Mouse (Mus musculus): ENCODE measurements around the gene Nol9. TPM values are rescaled to one million over a fixed set of nuclear protein-coding genes. Genes with fewer than 3 reads are reported as not detected.

Gene Nol9
- polyA plus RNA-seq, 1 experiment from 2014 or later: 9.7 TPM

DNA sequence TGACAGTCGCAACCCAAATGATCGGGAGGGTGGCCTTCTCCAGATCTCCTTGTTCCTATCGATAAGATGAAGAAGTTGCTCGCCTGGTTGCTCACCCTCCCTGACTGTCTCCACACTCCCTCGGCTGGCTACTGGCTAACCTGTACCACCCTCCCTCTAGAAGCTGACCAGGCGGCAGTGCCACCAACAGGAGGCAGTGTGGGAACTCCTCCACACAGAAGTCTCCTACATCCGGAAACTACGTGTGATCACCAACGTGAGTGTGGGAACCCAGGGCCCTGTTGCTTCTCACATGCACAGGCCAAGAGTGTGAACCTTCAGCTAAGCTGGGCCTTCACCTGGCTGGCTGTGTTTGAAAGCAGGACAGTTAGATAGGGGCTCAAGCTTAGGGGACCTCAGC lies 67.6 kb downstream of the Nol9 start:
- 68% methylated on average over 9 of the region's 9 CpGs for WGBS
- no peaks in the 10 kb centered on the region; the same call in 1 of the 2 replicates for H3K4me1 ChIP-seq (replicated peaks; ENCODE audit: control insufficient read depth, insufficient read depth, low read length)
- H3K9ac ChIP-seq (ENCODE audit: low read depth, low read length): no peak overlapping the region
- no peak for ATAC-seq
- H3K4me3 ChIP-seq (ENCODE audit: low read depth, low read length): no peak overlapping the region
- H3K4me2 ChIP-seq (replicated peaks; ENCODE audit: low read depth): no peak overlapping the region; the same call in 1 of the 2 replicates
- peak; percentile 56 for TF ChIP-seq CTCF (IDR thresholded peaks at IDR 0.05; ENCODE audit: low read depth)
- peaks cover 82% of the 10 kb centered on the region for H3K36me3 ChIP-seq (ENCODE audit: control insufficient read depth, insufficient read depth)
- no peaks in the 10 kb centered on the region for H3K9me3 ChIP-seq (ENCODE audit: control insufficient read depth)
- H3K27me3 ChIP-seq (replicated peaks; ENCODE audit: control insufficient read depth, insufficient read depth, low read length): no peaks in the 10 kb centered on the region
- H3K27ac ChIP-seq (ENCODE audit: low read depth, low read length): no peak overlapping the region

GRCm38 (mm10) chr4:152107493-152107892 lies 68.4 kb downstream of the Nol9 start:
- H3K4me2 ChIP-seq (replicated peaks; ENCODE audit: low read depth): peak overlapping the region; percentile 70
- no peaks in the 10 kb centered on the region for H3K9me3 ChIP-seq (ENCODE audit: control insufficient read depth)
- H3K27ac ChIP-seq (ENCODE audit: low read depth, low read length): peak overlapping the region; percentile 46
- ATAC-seq: peak; percentile 68
- no peak for TF ChIP-seq CTCF (IDR thresholded peaks at IDR 0.05; ENCODE audit: low read depth)
- 17% methylated on average over 23 of the region's 24 CpGs for WGBS
- no peak overlapping the region for H3K9ac ChIP-seq (ENCODE audit: low read depth, low read length)
- peak overlapping the region; percentile 36 for H3K4me3 ChIP-seq (ENCODE audit: low read depth, low read length)
- H3K27me3 ChIP-seq (replicated peaks; ENCODE audit: control insufficient read depth, insufficient read depth, low read length): no peaks in the 10 kb centered on the region
- peaks cover 80% of the 10 kb centered on the region for H3K36me3 ChIP-seq (ENCODE audit: control insufficient read depth, insufficient read depth)
- H3K4me1 ChIP-seq (replicated peaks; ENCODE audit: control insufficient read depth, insufficient read depth, low read length): no peaks in the 10 kb centered on the region; the same call in 1 of the 2 replicates

GRCm38 (mm10) chr4:152107971-152108509 lies 68.9 kb downstream of the Nol9 start:
- Histone ChIP-seq H3K4me1 (replicated peaks; ENCODE audit: control insufficient read depth, insufficient read depth, low read length) (no peaks in the 10 kb centered on the region; the same call in 1 of the 2 replicates), H3K36me3 (ENCODE audit: control insufficient read depth, insufficient read depth) (peaks cover 78% of the 10 kb centered on the region), H3K27ac (ENCODE audit: low read depth, low read length) (peak overlapping the region; percentile 46), H3K4me2 (replicated peaks; ENCODE audit: low read depth) (peak overlapping the region; percentile 70), H3K4me3 (ENCODE audit: low read depth, low read length) (peak overlapping the region; percentile 36), H3K27me3 (replicated peaks; ENCODE audit: control insufficient read depth, insufficient read depth, low read length) (no peaks in the 10 kb centered on the region), H3K9ac (ENCODE audit: low read depth, low read length) (no peak overlapping the region), H3K9me3 (ENCODE audit: control insufficient read depth) (no peaks in the 10 kb centered on the region)
- WGBS: 22% methylated on average over 30 of the region's 30 CpGs
- ATAC-seq: peak; percentile 91
- 0 out of 2 replicates have a peak, but pooled peaks have one; percentile 1 for TF ChIP-seq CTCF (IDR thresholded peaks at IDR 0.05; ENCODE audit: low read depth)

- H3K27ac ChIP-seq (ENCODE audit: low read depth, low read length): no peak overlapping the region
- no peaks in the 10 kb centered on the region; the same call in 1 of the 2 replicates for H3K4me1 ChIP-seq (replicated peaks; ENCODE audit: control insufficient read depth, insufficient read depth, low read length)
- no peaks in the 10 kb centered on the region for H3K9me3 ChIP-seq (ENCODE audit: control insufficient read depth)
- WGBS: 90% methylated on average over 5 of the region's 5 CpGs
- no peak overlapping the region for H3K4me3 ChIP-seq (ENCODE audit: low read depth, low read length)
- no peak for TF ChIP-seq CTCF (IDR thresholded peaks at IDR 0.05; ENCODE audit: low read depth)
- H3K27me3 ChIP-seq (replicated peaks; ENCODE audit: control insufficient read depth, insufficient read depth, low read length): no peaks in the 10 kb centered on the region
- ATAC-seq: no peak
- no peak overlapping the region for H3K9ac ChIP-seq (ENCODE audit: low read depth, low read length)
- H3K4me2 ChIP-seq (replicated peaks; ENCODE audit: low read depth): no peak overlapping the region
- H3K36me3 ChIP-seq (ENCODE audit: control insufficient read depth, insufficient read depth): peaks cover 74% of the 10 kb centered on the region
These were observed 69.6 kb downstream of the Nol9 start for GRCm38 (mm10) chr4:152108673-152109072.

DNA sequence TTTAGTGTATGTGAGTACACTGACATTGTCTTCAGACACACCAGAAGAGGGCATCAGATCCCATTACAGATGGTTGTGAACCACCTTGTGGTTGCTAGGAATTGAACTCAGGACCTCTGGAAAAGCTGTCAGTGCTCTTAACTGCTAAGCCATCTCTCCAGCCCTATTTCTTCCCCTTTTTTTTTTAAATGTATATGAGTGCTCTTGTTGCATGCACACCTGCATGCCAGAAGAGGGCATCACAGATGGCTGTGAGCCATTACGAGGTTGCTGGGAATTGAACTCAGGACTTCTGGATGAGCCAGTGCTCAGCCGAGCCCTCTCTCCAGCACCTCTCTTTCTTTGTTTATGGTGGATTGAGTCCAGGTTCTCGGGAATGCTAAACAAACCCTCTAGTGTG lies 70.4 kb downstream of the Nol9 start:
- H3K27me3 ChIP-seq (replicated peaks; ENCODE audit: control insufficient read depth, insufficient read depth, low read length): no peaks in the 10 kb centered on the region
- H3K9me3 ChIP-seq (ENCODE audit: control insufficient read depth): no peaks in the 10 kb centered on the region
- H3K4me3 ChIP-seq (ENCODE audit: low read depth, low read length): no peak overlapping the region
- no peaks in the 10 kb centered on the region; the same call in 1 of the 2 replicates for H3K4me1 ChIP-seq (replicated peaks; ENCODE audit: control insufficient read depth, insufficient read depth, low read length)
- no peak overlapping the region for H3K4me2 ChIP-seq (replicated peaks; ENCODE audit: low read depth)
- ATAC-seq: no peak
- no peak overlapping the region for H3K9ac ChIP-seq (ENCODE audit: low read depth, low read length)
- TF ChIP-seq CTCF (IDR thresholded peaks at IDR 0.05; ENCODE audit: low read depth): no peak; the same call in 1 of the 2 replicates
- 71% methylated on average over 3 of the region's 3 CpGs for WGBS
- no peak overlapping the region for H3K27ac ChIP-seq (ENCODE audit: low read depth, low read length)
- peaks cover 75% of the 10 kb centered on the region for H3K36me3 ChIP-seq (ENCODE audit: control insufficient read depth, insufficient read depth)

- no peak for ATAC-seq
- no peaks in the 10 kb centered on the region; the same call in 1 of the 2 replicates for H3K4me1 ChIP-seq (replicated peaks; ENCODE audit: control insufficient read depth, insufficient read depth, low read length)
- H3K4me3 ChIP-seq (ENCODE audit: low read depth, low read length): no peak overlapping the region
- no peak overlapping the region for H3K9ac ChIP-seq (ENCODE audit: low read depth, low read length)
- H3K4me2 ChIP-seq (replicated peaks; ENCODE audit: low read depth): no peak overlapping the region
- no peaks in the 10 kb centered on the region for H3K9me3 ChIP-seq (ENCODE audit: control insufficient read depth)
- H3K27ac ChIP-seq (ENCODE audit: low read depth, low read length): no peak overlapping the region
- H3K27me3 ChIP-seq (replicated peaks; ENCODE audit: control insufficient read depth, insufficient read depth, low read length): no peaks in the 10 kb centered on the region; the same call in 1 of the 2 replicates
- no peak for TF ChIP-seq CTCF (IDR thresholded peaks at IDR 0.05; ENCODE audit: low read depth)
- WGBS: 90% methylated on average over 4 of the region's 4 CpGs
- H3K36me3 ChIP-seq (ENCODE audit: control insufficient read depth, insufficient read depth): peaks cover 77% of the 10 kb centered on the region
These were observed 71.6 kb downstream of the Nol9 start for GRCm38 (mm10) chr4:152110689-152111088.

Other genes starting within 250 kb of the Nol9 start
- gene Camta1, start 177.4 kb upstream of the Nol9 start, polyA plus RNA-seq (2015; fragmentation: Nextera tagmentation; extraction: Ambion mirVana): 54.1 and 58.8 TPM in 2 replicates
- 25.7 and 29.7 TPM in 2 replicates for gene Dnajc11, start 105.6 kb upstream of the Nol9 start, polyA plus RNA-seq (2015; fragmentation: Nextera tagmentation; extraction: Ambion mirVana)
- 15.4 and 16.6 TPM in 2 replicates for gene Thap3, start 50.3 kb upstream of the Nol9 start, polyA plus RNA-seq (2015; fragmentation: Nextera tagmentation; extraction: Ambion mirVana)
- 10.6 and 11.0 TPM in 2 replicates for gene Phf13, start 43.1 kb upstream of the Nol9 start, polyA plus RNA-seq (2015; fragmentation: Nextera tagmentation; extraction: Ambion mirVana)
- 5.3 and 5.8 TPM in 2 replicates for gene Klhl21, start 30.5 kb upstream of the Nol9 start, polyA plus RNA-seq (2015; fragmentation: Nextera tagmentation; extraction: Ambion mirVana)
- 6.7 and 7.6 TPM in 2 replicates for gene Zbtb48, start 11.7 kb upstream of the Nol9 start, polyA plus RNA-seq (2015; fragmentation: Nextera tagmentation; extraction: Ambion mirVana)
- 0.08 TPM in 1 of 2 replicates, not detected in the other for gene Tas1r1, start 753 bp upstream of the Nol9 start, polyA plus RNA-seq (2015; fragmentation: Nextera tagmentation; extraction: Ambion mirVana)
- gene Plekhg5, start 33.2 kb downstream of the Nol9 start, polyA plus RNA-seq (2015; fragmentation: Nextera tagmentation; extraction: Ambion mirVana): 14.0 and 19.6 TPM in 2 replicates
- gene Tnfrsf25, start 76.6 kb downstream of the Nol9 start, polyA plus RNA-seq (2015; fragmentation: Nextera tagmentation; extraction: Ambion mirVana): 0.82 and 1.2 TPM in 2 replicates
- 260 and 264 TPM in 2 replicates for gene Espn, start 113.0 kb downstream of the Nol9 start, polyA plus RNA-seq (2015; fragmentation: Nextera tagmentation; extraction: Ambion mirVana)
- gene Hes2, start 119.5 kb downstream of the Nol9 start, polyA plus RNA-seq (2015; fragmentation: Nextera tagmentation; extraction: Ambion mirVana): 8.6 and 11.2 TPM in 2 replicates
- gene Acot7, start 138.8 kb downstream of the Nol9 start, polyA plus RNA-seq (2015; fragmentation: Nextera tagmentation; extraction: Ambion mirVana): 24.1 and 28.7 TPM in 2 replicates
- 2.9 and 3.1 TPM in 2 replicates for gene Gpr153, start 234.9 kb downstream of the Nol9 start, polyA plus RNA-seq (2015; fragmentation: Nextera tagmentation; extraction: Ambion mirVana)